Mouse (Mus musculus) neural tube, embryonic 11.5 days (tissue): ENCODE measurements around the gene Srgap1. TPM values are rescaled to one million over a fixed set of nuclear protein-coding genes. Genes with fewer than 3 reads are reported as not detected.

Source experiments
- ATAC-seq: fragments of 200-750 bp; cut with Nextera tagmentation; 2 replicates; pipeline ENCODE4 v1.8.0; 2017; ENCODE audit warnings: moderate number of reproducible peaks, mild to moderate bottlenecking, moderate TSS enrichment, moderate library complexity; ENCODE audit not compliant: insufficient read depth, low FRiP score, low TSS enrichment
- DNase-seq: peaks from one replicate; pipeline ENCODE4 v3.0.0-alpha.2; 2015; ENCODE audit warnings: low spot score
- H3K27ac ChIP-seq: fragments of 300-500 bp; sonication (generic); 2 replicates; pipeline ENCODE4 v1.5.1; 2014; ENCODE audit warnings: low read depth, mild to moderate bottlenecking, low read length
- H3K27me3 ChIP-seq: fragments of 300-500 bp; sonication (generic); 2 replicates; pipeline ENCODE4 v1.6.1; 2014; ENCODE audit warnings: mild to moderate bottlenecking, low read length, mixed read lengths; ENCODE audit not compliant: control insufficient read depth, insufficient read depth
- H3K36me3 ChIP-seq: fragments of 300-500 bp; sonication (generic); 2 replicates; pipeline ENCODE4 v1.6.1; 2014; ENCODE audit warnings: mild to moderate bottlenecking, low read length, moderate library complexity, mixed read lengths; ENCODE audit not compliant: control insufficient read depth, insufficient read depth
- H3K4me1 ChIP-seq: fragments of 300-500 bp; sonication (generic); 2 replicates; pipeline ENCODE4 v1.6.1; 2014; ENCODE audit warnings: low read length, mixed read lengths; ENCODE audit not compliant: control insufficient read depth, insufficient read depth
- H3K4me2 ChIP-seq: fragments of 300-500 bp; sonication (generic); 2 replicates; pipeline ENCODE4 v1.6.1; 2014; ENCODE audit warnings: low read depth, mild to moderate bottlenecking, moderate library complexity
- H3K4me3 ChIP-seq: fragments of 300-500 bp; sonication (generic); 2 replicates; pipeline ENCODE4 v1.5.1; 2014; ENCODE audit warnings: low read depth, low read length
- H3K9ac ChIP-seq: fragments of 300-500 bp; sonication (generic); 2 replicates; pipeline ENCODE4 v1.6.1; 2014; ENCODE audit warnings: mild to moderate bottlenecking, low read length
- H3K9me3 ChIP-seq: fragments of 300-500 bp; sonication (generic); 2 replicates; pipeline ENCODE4 v1.6.1; 2016; ENCODE audit warnings: low read length; ENCODE audit not compliant: control insufficient read depth
- WGBS: fragments of 180-500 bp; shearing (Covaris S2); extraction: QIAGEN DNeasy Blood & Tissue Kit; methylation state at CpG from one replicate; pipeline ENCODE4 v1.1.7; 2014; 5-methylcytosine and 5-hydroxymethylcytosine counted together
- polyA plus RNA-seq: library from polyadenylated mRNA; unstranded; fragments of >200 nt; fragmentation: Nextera tagmentation; extraction: Ambion mirVana; gene quantifications from 2 replicates; pipeline ENCODE4 v1.2.1, GENCODE M21; 2014

Gene Srgap1
- polyA plus RNA-seq, 1 experiment from 2014 or later = 11.0 TPM

- Histone ChIP-seq H3K4me1 (no peaks in the 10 kb centered on the region), H3K4me3 (no peak overlapping the region), H3K4me2 (no peak overlapping the region), H3K36me3 (no peaks in the 10 kb centered on the region), H3K27ac (no peak overlapping the region), H3K9me3 (no peaks in the 10 kb centered on the region), H3K27me3 (no peaks in the 10 kb centered on the region), H3K9ac (no peak overlapping the region)
- DNase-seq (no peak), ATAC-seq (no peak)
- WGBS = 90% methylated on average over 8 of the region's 13 CpGs
Observed at GRCm38 (mm10) chr10:121763191-121763590, 283.9 kb downstream of the Srgap1 start.

- Histone ChIP-seq H3K9me3 (no peaks in the 10 kb centered on the region), H3K27me3 (no peaks in the 10 kb centered on the region), H3K4me1 (no peaks in the 10 kb centered on the region), H3K4me2 (no peak overlapping the region), H3K9ac (no peak overlapping the region), H3K36me3 (no peaks in the 10 kb centered on the region), H3K4me3 (no peak overlapping the region), H3K27ac (no peak overlapping the region)
- WGBS = 88% methylated on average over 9 of the region's 9 CpGs
- DNase-seq (no peak), ATAC-seq (no peak)
Observed at GRCm38 (mm10) chr10:121762141-121762540, 285.0 kb downstream of the Srgap1 start.

- H3K4me1 ChIP-seq = no peaks in the 10 kb centered on the region
- no peak overlapping the region for H3K4me3 ChIP-seq
- no peaks in the 10 kb centered on the region for H3K36me3 ChIP-seq
- no peak overlapping the region for H3K9ac ChIP-seq
- no peaks in the 10 kb centered on the region for H3K27me3 ChIP-seq
- H3K4me2 ChIP-seq = no peak overlapping the region
- no peak for ATAC-seq
- peak; percentile 30 for DNase-seq
- no peaks in the 10 kb centered on the region for H3K9me3 ChIP-seq
- no peak overlapping the region for H3K27ac ChIP-seq
- WGBS = 57% methylated on average over 8 of the region's 8 CpGs
Observed at GRCm38 (mm10) chr10:121759095-121759494, 288.0 kb downstream of the Srgap1 start.

DNA sequence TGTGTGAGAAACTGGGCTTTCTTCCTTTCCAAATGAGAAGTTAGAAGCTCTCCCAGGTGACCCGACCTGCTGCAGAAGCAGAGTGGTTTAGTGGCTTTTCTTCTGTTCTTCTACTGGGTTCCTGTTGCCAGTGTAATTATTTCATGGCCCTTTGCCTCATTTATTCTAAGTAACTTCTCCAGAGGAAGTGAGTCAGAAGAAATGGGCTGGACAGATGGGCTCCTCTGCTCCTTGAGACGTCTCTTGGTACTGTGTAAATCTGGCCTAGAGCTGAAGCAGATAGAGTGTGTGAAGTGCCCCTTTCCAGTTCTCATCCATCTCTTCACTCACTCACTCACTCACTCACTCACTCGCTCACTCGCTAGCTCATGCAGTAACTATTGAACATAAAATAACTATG lies 290.4 kb downstream of the Srgap1 start:
- DNase-seq (no peak), ATAC-seq (no peak)
- Histone ChIP-seq H3K36me3 (no peaks in the 10 kb centered on the region), H3K4me2 (no peak overlapping the region), H3K9ac (no peak overlapping the region), H3K4me3 (no peak overlapping the region), H3K27me3 (no peaks in the 10 kb centered on the region), H3K9me3 (no peaks in the 10 kb centered on the region), H3K4me1 (no peaks in the 10 kb centered on the region), H3K27ac (no peak overlapping the region)
- 85% methylated on average over 4 of the region's 4 CpGs for WGBS

- H3K4me2 ChIP-seq = no peak overlapping the region
- no peaks in the 10 kb centered on the region for H3K4me1 ChIP-seq
- no peaks in the 10 kb centered on the region for H3K27me3 ChIP-seq
- ATAC-seq = no peak
- H3K9me3 ChIP-seq = no peaks in the 10 kb centered on the region
- no peaks in the 10 kb centered on the region for H3K36me3 ChIP-seq
- WGBS = 19% methylated on average over 1 of the region's 1 CpGs
- H3K27ac ChIP-seq = no peak overlapping the region
- H3K4me3 ChIP-seq = no peak overlapping the region
- no peak overlapping the region for H3K9ac ChIP-seq
- DNase-seq = no peak
Observed at GRCm38 (mm10) chr10:121755822-121756221, 291.3 kb downstream of the Srgap1 start.

- 85% methylated on average over 5 of the region's 5 CpGs for WGBS
- no peak for ATAC-seq
Observed at GRCm38 (mm10) chr10:121754237-121754636, 292.9 kb downstream of the Srgap1 start.

GRCm38 (mm10) chr10:121750175-121750574 lies 296.9 kb downstream of the Srgap1 start:
- ATAC-seq (no peak), DNase-seq (no peak)
- Histone ChIP-seq H3K9ac (no peak overlapping the region), H3K4me1 (no peaks in the 10 kb centered on the region), H3K36me3 (peaks cover 3% of the 10 kb centered on the region; the same call in 1 of the 2 replicates), H3K4me2 (no peak overlapping the region), H3K4me3 (no peak overlapping the region), H3K27ac (no peak overlapping the region), H3K27me3 (no peaks in the 10 kb centered on the region), H3K9me3 (no peaks in the 10 kb centered on the region)
- WGBS = 96% methylated on average over 12 of the region's 12 CpGs

More at GRCm38 (mm10) chr10:121754237-121754636, 292.9 kb downstream of the Srgap1 start:
- H3K27ac ChIP-seq = no peak overlapping the region
- no peaks in the 10 kb centered on the region for H3K4me1 ChIP-seq
- DNase-seq = no peak
- no peaks in the 10 kb centered on the region for H3K27me3 ChIP-seq
- H3K36me3 ChIP-seq = no peaks in the 10 kb centered on the region
- no peaks in the 10 kb centered on the region for H3K9me3 ChIP-seq
- no peak overlapping the region for H3K4me3 ChIP-seq
- H3K4me2 ChIP-seq = no peak overlapping the region
- H3K9ac ChIP-seq = no peak overlapping the region

DNA sequence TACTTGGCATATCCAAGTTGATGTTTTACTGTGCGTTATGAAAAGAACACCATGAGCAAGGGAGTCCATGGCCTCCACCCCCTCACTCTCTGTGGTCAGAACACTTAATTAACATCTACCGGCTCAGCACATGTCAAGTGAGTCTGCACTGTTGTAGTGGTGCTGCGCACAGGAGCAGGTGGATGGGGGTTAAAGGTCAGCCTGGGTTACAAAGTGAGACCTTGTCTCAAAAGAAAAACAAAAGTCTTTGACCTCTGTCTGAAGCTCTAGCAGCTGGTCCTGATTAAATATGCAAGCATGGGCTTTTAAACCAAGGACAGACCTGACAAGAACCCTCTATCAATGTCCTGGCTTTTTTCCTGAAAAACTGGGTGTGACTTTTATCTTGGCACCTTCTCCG lies 304.8 kb downstream of the Srgap1 start:
- WGBS = 37% methylated on average over 4 of the region's 4 CpGs
- H3K9ac ChIP-seq = no peak overlapping the region

DNA sequence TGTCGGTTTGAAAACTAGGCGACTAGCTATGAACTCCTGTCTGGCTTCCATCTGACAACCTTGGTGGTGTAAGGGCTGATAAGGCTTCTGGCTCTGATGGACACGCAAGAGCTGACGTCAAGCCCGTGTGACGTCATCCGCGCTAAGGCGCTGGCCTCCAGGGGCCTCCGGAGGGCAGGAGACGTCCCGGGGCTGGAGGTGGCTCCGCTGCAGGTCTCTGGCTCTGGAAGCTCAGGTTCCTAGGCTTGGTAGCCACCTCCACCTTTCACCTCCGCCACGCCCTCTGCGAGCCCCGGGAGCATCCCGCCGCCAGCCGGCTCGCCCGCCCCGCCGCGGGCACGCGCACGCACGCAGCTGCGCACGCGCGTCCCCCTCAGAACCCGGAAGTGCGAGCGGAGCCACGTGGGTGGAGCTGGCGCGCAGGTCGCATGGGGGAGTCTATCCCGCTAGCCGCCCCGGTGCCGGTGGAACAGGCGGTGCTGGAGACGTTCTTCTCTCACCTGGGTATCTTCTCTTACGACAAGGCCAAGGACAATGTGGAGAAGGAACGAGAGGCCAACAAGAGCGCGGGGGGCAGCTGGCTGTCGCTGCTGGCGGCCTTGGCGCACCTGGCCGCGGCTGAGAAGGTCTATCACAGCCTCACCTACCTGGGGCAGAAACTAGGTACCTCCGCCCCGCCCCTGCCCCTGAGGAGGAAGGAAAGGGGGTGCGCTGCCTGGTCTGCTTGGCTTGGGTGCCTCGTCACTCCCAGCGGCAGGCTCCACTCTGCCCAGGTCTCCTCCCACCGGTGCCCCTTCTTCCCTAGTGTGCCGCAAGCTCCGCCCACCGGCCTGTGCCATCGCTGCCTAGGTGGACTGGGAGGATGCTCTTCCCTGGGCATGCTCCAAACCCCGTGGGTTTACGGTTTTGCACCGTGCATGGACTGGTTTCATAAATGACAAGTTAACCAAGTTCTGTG lies 307.3 kb downstream of the Srgap1 start, which contains the start of gene BC048403:
Gene BC048403, plus strand, starts transcription at position 390 of the 958 bp plus-strand sequence.
- DNase-seq = peak; percentile 90
- WGBS = under 1% methylated on average over 46 of the region's 68 CpGs
- H3K9me3 ChIP-seq = no peaks in the 10 kb centered on the region
- H3K36me3 ChIP-seq = no peaks in the 10 kb centered on the region
- peak within 1 kb of the TSS; percentile 86 for H3K4me3 ChIP-seq
- peak within 1 kb of the TSS; percentile 96 for H3K4me2 ChIP-seq
- H3K4me1 ChIP-seq = peaks cover 4% of the 10 kb centered on the region; the same call in 1 of the 2 replicates
- ATAC-seq = peak; percentile 91
- H3K27me3 ChIP-seq = no peaks in the 10 kb centered on the region
- no peak within 1 kb of the TSS for H3K27ac ChIP-seq
- peak within 1 kb of the TSS; percentile 68 for H3K9ac ChIP-seq

More for the DNA sequence above, 304.8 kb downstream of the Srgap1 start:
- H3K4me1 ChIP-seq = peaks cover 4% of the 10 kb centered on the region; the same call in 1 of the 2 replicates
- no peak overlapping the region for H3K4me3 ChIP-seq
- H3K4me2 ChIP-seq = no peak overlapping the region
- H3K27me3 ChIP-seq = no peaks in the 10 kb centered on the region
- DNase-seq = no peak
- no peaks in the 10 kb centered on the region for H3K9me3 ChIP-seq
- H3K36me3 ChIP-seq = peaks cover 3% of the 10 kb centered on the region; the same call in 1 of the 2 replicates
- no peak for ATAC-seq
- no peak overlapping the region for H3K27ac ChIP-seq
